Mouse (Mus musculus) intestine, postnatal 0 days (tissue): ENCODE measurements around the gene Ippk. TPM values are rescaled to one million over a fixed set of nuclear protein-coding genes. Genes with fewer than 3 reads are reported as not detected.

Experiments
- ATAC-seq: fragments of 200-750 bp; cut with Nextera tagmentation; 2 replicates; pipeline ENCODE4 v1.8.0; 2017; ENCODE audit warnings: mild to moderate bottlenecking, moderate TSS enrichment, moderate library complexity
- H3K27ac ChIP-seq: fragments of 300-500 bp; sonication (generic); 2 replicates; pipeline ENCODE4 v1.5.1; 2014; ENCODE audit warnings: mild to moderate bottlenecking, low read depth, low read length, moderate library complexity
- H3K27me3 ChIP-seq: fragments of 300-500 bp; sonication (generic); replicated peaks from 2 replicates; pipeline ENCODE4 v1.6.1; 2014; ENCODE audit warnings: low read length, mixed read lengths; ENCODE audit not compliant: control insufficient read depth, insufficient read depth
- H3K36me3 ChIP-seq: fragments of 300-500 bp; sonication (generic); 2 replicates; pipeline ENCODE4 v1.6.1; 2014; ENCODE audit warnings: mild to moderate bottlenecking, moderate library complexity; ENCODE audit not compliant: control insufficient read depth, insufficient read depth
- H3K4me1 ChIP-seq: fragments of 300-500 bp; sonication (generic); replicated peaks from 2 replicates; pipeline ENCODE4 v1.6.1; 2014; ENCODE audit warnings: antibody characterized with exemption, low read length, mixed read lengths; ENCODE audit not compliant: control insufficient read depth, insufficient read depth
- H3K4me2 ChIP-seq: fragments of 300-500 bp; sonication (generic); replicated peaks from 2 replicates; pipeline ENCODE4 v1.6.1; 2014; ENCODE audit warnings: low read depth, mild to moderate bottlenecking, moderate library complexity
- H3K4me3 ChIP-seq: fragments of 300-500 bp; sonication (generic); 2 replicates; pipeline ENCODE4 v1.5.1; 2014; ENCODE audit warnings: low read depth, low read length
- H3K9ac ChIP-seq: fragments of 300-500 bp; sonication (generic); 2 replicates; pipeline ENCODE4 v1.6.1; 2014; ENCODE audit warnings: mild to moderate bottlenecking, low read depth, low read length
- H3K9me3 ChIP-seq: fragments of 300-500 bp; sonication (generic); 2 replicates; pipeline ENCODE4 v1.6.1; 2016; ENCODE audit warnings: mixed run types; ENCODE audit not compliant: control insufficient read depth
- CTCF ChIP-seq: sonication (generic); IDR thresholded peaks from 2 replicates; pipeline ENCODE4 v1.5.1; 2016; ENCODE audit warnings: low read depth, mild to moderate bottlenecking, control low read depth, antibody characterized with exemption, moderate library complexity
- WGBS: fragments of 180-500 bp; shearing (Covaris S2); extraction: QIAGEN DNeasy Blood & Tissue Kit; methylation state at CpG from one replicate; pipeline ENCODE4 v1.1.7; 2014; 5-methylcytosine and 5-hydroxymethylcytosine counted together
- polyA plus RNA-seq: library from polyadenylated mRNA; unstranded; fragments of >200 nt; fragmentation: Nextera tagmentation; extraction: Ambion mirVana; gene quantifications from 2 replicates; pipeline ENCODE4 v1.2.1, GENCODE M21; 2015

The Ippk gene
- polyA plus RNA-seq, 1 experiment from 2014 or later, result 11.5 TPM

DNA sequence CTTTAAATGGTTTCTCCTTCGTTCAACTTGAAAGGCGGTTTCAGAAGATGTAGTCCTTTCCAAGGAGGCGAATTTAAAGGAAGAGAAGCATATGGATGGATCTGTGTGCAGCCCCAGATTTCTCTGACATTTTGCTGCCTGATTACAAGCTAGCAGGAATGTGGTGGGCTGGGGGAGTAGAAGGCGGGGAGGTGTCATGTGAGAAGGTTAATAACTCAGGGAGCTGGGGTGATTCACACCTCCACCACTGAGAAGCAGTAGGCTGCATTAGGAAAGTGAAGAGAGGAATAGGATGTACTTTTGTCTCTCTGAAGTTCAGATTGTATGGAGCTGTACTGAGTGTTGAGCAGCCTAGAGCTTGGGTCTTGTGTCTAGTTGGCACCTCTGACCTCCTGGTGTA lies 910 bp downstream of the Ippk start:
- no peak for TF ChIP-seq CTCF
- Histone ChIP-seq H3K27ac (peak overlapping the region; percentile 81; the same call in 1 of the 2 replicates), H3K9me3 (no peaks in the 10 kb centered on the region), H3K9ac (peak overlapping the region; percentile 62), H3K4me1 (peaks cover 8% of the 10 kb centered on the region; the same call in 1 of the 2 replicates), H3K27me3 (no peaks in the 10 kb centered on the region), H3K4me2 (peak overlapping the region; percentile 91), H3K4me3 (peak overlapping the region; percentile 70), H3K36me3 (no peaks in the 10 kb centered on the region)
- no peak for ATAC-seq
- WGBS, result 18% methylated on average over 4 of the region's 4 CpGs

DNA sequence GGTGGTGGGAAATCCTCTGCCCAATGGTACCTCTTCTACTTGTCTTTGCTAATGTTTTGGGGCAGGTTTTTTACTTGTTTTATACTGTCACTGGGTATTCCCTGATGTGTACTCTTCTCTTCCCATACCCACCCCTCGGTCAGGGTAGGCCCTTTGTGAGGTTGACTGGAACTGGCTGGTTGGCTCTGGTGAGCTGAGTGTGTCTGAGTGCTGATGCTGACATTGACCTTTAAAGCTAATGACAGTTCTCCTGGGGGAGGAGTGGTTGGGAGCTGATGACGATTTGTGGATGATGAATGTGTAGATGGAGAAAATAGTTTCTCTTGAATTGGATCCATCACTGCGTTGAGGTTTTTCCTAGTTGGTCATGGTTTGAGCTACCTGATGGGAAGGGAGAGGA lies 5.7 kb downstream of the Ippk start:
- H3K4me3 ChIP-seq, result no peak overlapping the region
- no peak overlapping the region for H3K9ac ChIP-seq
- WGBS, result 79% methylated on average over 3 of the region's 3 CpGs
- no peaks in the 10 kb centered on the region for H3K9me3 ChIP-seq
- no peak overlapping the region for H3K27ac ChIP-seq
- no peak for TF ChIP-seq CTCF
- no peak overlapping the region for H3K4me2 ChIP-seq
- H3K36me3 ChIP-seq, result no peaks in the 10 kb centered on the region
- peaks cover 15% of the 10 kb centered on the region for H3K4me1 ChIP-seq
- no peak for ATAC-seq
- H3K27me3 ChIP-seq, result no peaks in the 10 kb centered on the region

GRCm38 (mm10) chr13:49428042-49428675 lies 7.1 kb downstream of the Ippk start:
- 88% methylated on average over 1 of the region's 1 CpGs for WGBS
- H3K4me1 ChIP-seq, result peaks cover 7% of the 10 kb centered on the region; the same call in 1 of the 2 replicates
- no peak for ATAC-seq

DNA sequence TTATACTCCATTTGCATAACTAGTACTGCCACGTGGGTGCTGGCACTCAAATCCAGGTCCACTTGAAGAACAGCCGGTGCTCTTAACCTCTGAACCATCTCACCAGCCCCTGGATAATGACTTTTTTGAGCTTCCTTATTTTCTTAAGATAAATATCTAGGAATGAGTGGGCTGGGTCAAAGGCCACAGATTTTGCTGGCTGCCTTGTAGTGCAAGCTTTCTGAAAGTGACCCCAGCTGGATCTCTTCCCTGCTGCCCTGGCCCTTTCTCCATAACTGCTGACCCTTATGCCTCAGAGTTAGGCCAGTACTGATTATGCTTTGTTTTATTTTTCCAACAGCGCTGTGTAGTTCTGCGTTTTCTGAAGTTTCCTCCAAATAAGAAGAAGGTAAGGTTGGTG lies 9.5 kb downstream of the Ippk start:
- H3K4me3 ChIP-seq, result no peak overlapping the region
- no peaks in the 10 kb centered on the region for H3K9me3 ChIP-seq
- no peak for TF ChIP-seq CTCF
- no peak overlapping the region for H3K4me2 ChIP-seq
- no peak overlapping the region for H3K9ac ChIP-seq
- H3K36me3 ChIP-seq, result peaks cover 24% of the 10 kb centered on the region
- ATAC-seq, result no peak
- H3K27me3 ChIP-seq, result no peaks in the 10 kb centered on the region
- peaks cover 7% of the 10 kb centered on the region; the same call in 1 of the 2 replicates for H3K4me1 ChIP-seq
- 46% methylated on average over 4 of the region's 4 CpGs for WGBS
- H3K27ac ChIP-seq, result no peak overlapping the region

More at GRCm38 (mm10) chr13:49428042-49428675, 7.1 kb downstream of the Ippk start:
- H3K27me3 ChIP-seq, result no peaks in the 10 kb centered on the region
- H3K4me2 ChIP-seq, result no peak overlapping the region
- H3K27ac ChIP-seq, result no peak overlapping the region
- TF ChIP-seq CTCF, result no peak
- no peak overlapping the region for H3K9ac ChIP-seq
- H3K36me3 ChIP-seq, result peaks cover 9% of the 10 kb centered on the region
- H3K4me3 ChIP-seq, result no peak overlapping the region
- H3K9me3 ChIP-seq, result no peaks in the 10 kb centered on the region

DNA sequence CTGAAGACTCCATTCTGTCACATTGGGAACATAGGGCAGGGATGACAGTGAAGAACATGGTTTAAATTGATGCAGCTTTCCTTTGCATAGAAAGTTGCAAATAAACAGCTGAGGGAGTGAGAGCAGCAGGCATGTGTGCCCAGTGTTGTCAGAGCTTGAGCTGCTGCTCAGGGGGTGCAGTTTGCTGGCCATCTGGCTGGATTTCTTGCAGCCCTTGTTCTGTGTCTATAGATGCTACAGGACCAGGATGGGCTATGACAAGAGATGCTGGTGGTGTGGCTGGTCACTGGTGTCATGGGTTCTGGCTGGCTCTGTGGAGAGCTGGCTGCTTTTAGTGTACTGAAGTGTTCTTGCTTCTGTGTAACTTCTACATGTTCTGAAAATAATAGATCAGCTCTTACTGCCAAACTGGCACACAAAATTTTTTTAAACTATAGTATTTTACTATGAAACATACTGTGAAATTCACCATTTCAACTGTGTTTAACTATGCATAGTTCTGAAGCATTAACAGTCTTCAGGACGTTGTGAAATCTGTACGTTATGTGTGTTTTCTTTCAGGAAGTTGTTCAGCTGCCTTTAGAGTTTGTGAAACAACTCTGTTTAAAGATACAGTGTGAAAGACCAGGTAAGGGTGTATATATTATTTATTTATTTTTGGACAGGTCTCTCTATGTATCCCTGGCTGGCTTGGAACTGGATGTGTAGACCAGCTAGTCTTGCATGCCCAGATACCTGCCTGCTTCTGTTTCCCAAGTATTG lies 12.4 kb downstream of the Ippk start:
- H3K36me3 ChIP-seq, result peaks cover 42% of the 10 kb centered on the region
- H3K9me3 ChIP-seq, result no peaks in the 10 kb centered on the region
- WGBS, result 85% methylated on average over 2 of the region's 2 CpGs
- H3K4me2 ChIP-seq, result no peak overlapping the region
- no peak overlapping the region for H3K4me3 ChIP-seq
- no peak overlapping the region for H3K9ac ChIP-seq
- H3K27ac ChIP-seq, result no peak overlapping the region
- no peak for ATAC-seq
- TF ChIP-seq CTCF, result no peak
- no peaks in the 10 kb centered on the region for H3K27me3 ChIP-seq
- peaks cover 7% of the 10 kb centered on the region; the same call in 1 of the 2 replicates for H3K4me1 ChIP-seq

- no peaks in the 10 kb centered on the region for H3K27me3 ChIP-seq
- no peak overlapping the region for H3K9ac ChIP-seq
- no peaks in the 10 kb centered on the region for H3K9me3 ChIP-seq
- TF ChIP-seq CTCF, result no peak
- no peak for ATAC-seq
- no peak overlapping the region for H3K4me2 ChIP-seq
- no peak overlapping the region for H3K27ac ChIP-seq
- H3K36me3 ChIP-seq, result peaks cover 42% of the 10 kb centered on the region
- no peaks in the 10 kb centered on the region for H3K4me1 ChIP-seq
- H3K4me3 ChIP-seq, result no peak overlapping the region
- WGBS, result 85% methylated on average over 1 of the region's 1 CpGs
Measured at GRCm38 (mm10) chr13:49435745-49436144, 14.7 kb downstream of the Ippk start.
